Mouse (Mus musculus) NIH3T3 (cell line): ENCODE measurements around the gene Ube2i.

Experiments
- DNase-seq: peaks from one replicate; pipeline ENCODE4 v3.0.0-alpha.2; 2012; ENCODE audit warnings: low read depth

Ube2i gene

GRCm38 (mm10) chr17:25274571-25275346, at the start of gene Ube2i:
Ube2i (minus strand) TSS chr17:25274622.
- no peak for DNase-seq

DNA sequence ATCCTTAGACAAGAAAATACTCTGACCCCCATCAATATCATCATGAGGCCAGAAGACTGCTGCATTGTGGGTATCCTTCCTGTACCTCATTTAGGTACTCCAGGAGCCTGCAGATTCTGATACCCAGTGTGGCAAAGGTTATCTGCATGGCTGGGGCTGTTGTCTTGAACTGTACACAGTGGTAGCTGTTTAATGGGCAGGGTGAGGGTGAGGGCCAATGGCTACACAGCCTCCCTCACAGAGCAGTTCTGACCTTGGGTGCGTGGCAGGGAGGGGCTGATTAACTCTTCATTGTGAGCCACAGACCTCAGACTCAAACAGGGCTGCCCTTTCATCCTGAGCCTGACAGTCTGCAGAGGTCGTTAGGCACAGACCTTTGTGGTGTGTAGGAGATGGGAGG, 48.5 kb upstream of the Ube2i start:
- DNase-seq: no peak

GRCm38 (mm10) chr17:25320819-25321218, 46.4 kb upstream of the Ube2i start:
- DNase-seq: no peak

GRCm38 (mm10) chr17:25318354-25318753, 43.9 kb upstream of the Ube2i start, which contains the start of gene Prss29:
Prss29 (plus strand) TSS chr17:25318654.
- DNase-seq: no peak

DNA sequence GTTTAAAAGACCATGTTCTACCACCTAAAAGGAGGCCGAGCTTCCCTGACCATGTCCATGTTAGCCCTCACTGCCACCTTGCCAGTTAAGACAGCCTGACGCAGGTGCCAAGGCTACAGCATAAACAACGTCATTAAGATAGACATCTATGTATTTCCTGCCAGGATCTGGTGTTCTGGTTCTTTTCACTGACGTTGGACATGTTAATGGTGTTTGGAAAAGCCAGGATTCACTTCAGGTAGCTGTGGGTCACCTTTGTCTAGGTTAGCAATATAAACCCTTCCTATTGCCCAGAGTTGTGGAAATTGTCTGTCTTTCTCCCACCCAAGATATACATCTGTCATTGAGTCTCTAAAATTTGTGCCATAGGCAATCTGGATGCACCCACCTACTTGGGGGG, 33.9 kb upstream of the Ube2i start, which contains the start of gene Prss28:
Gene Prss28, plus strand, starts transcription at position 301 of the 400 bp plus-strand sequence.
- DNase-seq: no peak

DNA sequence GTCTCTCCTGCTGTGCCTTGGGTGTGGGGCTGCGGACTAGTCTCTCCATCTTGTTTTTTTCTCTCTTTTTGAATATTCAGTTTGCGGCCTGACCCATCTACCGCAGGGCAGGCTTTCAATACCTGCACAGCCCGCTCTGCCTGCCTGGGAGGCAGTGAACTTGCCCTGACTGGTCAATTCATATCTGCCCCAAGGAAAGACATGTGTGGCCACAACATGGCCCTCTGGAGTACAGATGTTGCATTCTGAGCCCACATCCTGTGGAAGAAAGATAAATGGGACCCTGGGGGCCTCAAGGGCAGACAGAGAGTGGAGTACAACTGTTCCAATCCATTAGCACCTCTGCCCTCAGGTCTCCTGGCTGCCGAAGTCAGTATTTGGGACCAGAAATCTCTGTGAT, 23.7 kb upstream of the Ube2i start, which contains the start of gene Prss34:
Gene Prss34, plus strand, starts transcription at position 301 of the 400 bp plus-strand sequence.
- DNase-seq: no peak

GRCm38 (mm10) chr17:25294111-25294510, 19.7 kb upstream of the Ube2i start:
- no peak for DNase-seq

GRCm38 (mm10) chr17:25293495-25293894, 19.1 kb upstream of the Ube2i start:
- no peak for DNase-seq

DNA sequence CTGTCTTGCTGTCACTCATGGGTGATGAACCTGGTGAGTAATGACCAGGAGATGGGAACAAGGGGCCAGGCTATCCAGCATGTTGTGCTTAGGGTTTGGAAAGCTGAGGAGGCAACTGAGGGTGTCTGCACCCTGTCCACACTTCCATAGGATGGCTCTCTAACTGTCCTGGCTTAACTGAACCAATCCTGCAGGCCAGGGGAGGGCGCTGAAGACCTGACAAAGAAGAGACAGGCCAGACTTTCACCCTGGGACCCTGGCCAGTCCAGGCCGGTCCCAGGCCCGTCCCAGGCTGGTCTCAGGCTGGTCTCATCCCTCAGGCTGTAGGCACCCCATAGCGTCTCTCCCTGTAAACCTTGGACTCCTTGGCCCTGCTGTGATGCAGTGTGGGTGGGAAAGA, 16.0 kb upstream of the Ube2i start:
- DNase-seq: no peak

- peak; percentile 77 for DNase-seq
Observed at GRCm38 (mm10) chr17:25288842-25289241, 14.4 kb upstream of the Ube2i start.

DNA sequence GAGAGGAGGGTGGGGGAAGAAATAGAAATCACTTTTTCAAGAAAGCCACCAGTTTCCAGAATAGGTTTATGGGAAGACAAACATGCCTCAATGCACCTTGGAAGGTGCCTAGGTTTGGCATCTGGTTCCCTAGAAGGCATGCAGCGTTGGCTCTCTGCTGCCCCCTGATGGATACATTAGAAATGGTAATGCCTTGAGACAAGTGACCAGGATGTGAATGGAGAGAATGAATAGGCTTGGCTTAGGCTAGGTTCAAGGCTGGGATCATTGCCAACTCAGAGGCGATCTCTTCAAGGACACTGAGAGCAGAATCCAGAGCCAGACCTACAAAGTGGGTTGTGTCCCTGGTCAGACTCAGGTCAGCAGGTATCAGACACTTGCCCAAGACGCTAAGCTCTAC, 10.6 kb upstream of the Ube2i start:
- peak; percentile 87 for DNase-seq

- peak; percentile 28 for DNase-seq
Observed at GRCm38 (mm10) chr17:25282133-25282532, 7.7 kb upstream of the Ube2i start.

- DNase-seq: no peak
Observed at GRCm38 (mm10) chr17:25275833-25276232, 1.4 kb upstream of the Ube2i start.

- peak; percentile 98 for DNase-seq
Observed at GRCm38 (mm10) chr17:25273706-25274501, 518 bp downstream of the Ube2i start.

DNA sequence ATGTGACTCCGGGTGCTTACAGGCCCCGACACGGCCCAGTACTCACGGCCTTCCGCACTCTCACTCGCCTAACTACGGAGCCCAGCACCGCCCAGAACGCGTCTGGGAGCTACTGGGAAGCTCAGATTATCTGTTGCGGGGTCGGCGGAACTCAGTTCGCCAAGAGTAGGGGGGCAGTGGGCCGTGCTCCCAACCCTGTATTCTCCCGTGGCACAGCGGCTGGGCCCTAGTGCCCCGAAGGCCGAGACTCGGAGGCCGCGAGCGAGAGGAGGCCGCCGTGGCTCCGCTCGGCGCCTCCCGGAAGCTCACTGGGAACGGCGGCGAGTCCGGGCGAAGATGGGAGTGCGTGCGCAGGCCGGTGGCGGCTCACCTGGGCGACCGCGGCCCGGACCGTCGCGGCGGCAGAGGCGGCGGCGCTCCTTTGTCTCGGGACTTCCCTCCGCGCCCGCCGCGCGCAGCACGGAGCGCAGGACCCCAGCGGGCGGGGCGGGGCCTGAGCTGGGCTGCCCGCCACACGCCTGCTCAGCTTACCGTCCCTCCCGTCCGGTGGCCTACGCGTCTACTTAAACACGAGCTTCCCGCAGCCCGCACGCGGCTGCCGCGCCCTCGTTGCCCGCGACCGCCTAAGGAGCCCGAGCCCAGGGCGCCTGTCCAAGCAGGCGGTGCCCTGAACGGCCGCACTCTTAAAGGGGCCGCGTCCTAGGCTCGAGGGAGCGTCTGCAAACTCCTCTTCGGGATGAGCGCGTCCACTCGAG, 1.3 kb downstream of the Ube2i start:
- DNase-seq: peak; percentile 95

GRCm38 (mm10) chr17:25272326-25272725, 2.1 kb downstream of the Ube2i start:
- DNase-seq: peak; percentile 52

- DNase-seq: no peak
Observed at GRCm38 (mm10) chr17:25270795-25271335, 3.6 kb downstream of the Ube2i start.

DNA sequence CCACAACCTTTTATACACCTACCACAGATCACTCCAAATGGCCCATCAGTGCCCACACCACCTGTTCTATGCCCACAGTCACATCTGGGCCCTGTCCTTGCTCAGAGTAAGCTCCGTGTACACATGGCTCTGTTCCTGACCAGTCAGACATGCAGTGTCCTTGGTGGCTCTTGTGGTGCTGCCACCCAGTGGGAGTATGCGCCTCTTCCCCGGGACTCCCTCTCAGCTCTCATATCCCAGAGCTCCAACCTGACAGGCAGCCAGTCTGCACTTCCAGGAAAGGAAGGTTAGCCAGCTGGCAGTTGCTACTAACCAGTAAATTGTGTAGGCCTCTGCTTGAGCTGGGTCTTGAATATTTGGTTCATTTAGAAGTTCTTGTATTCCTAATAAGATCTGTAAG, 10.0 kb downstream of the Ube2i start:
- peak; percentile 36 for DNase-seq

- peak; percentile 31 for DNase-seq
Observed at GRCm38 (mm10) chr17:25257804-25258261, 16.6 kb downstream of the Ube2i start.

GRCm38 (mm10) chr17:25256140-25256754, 18.2 kb downstream of the Ube2i start, which contains the start of gene Baiap3:
Baiap3 (minus strand) TSS chr17:25256364.
- DNase-seq: no peak

DNA sequence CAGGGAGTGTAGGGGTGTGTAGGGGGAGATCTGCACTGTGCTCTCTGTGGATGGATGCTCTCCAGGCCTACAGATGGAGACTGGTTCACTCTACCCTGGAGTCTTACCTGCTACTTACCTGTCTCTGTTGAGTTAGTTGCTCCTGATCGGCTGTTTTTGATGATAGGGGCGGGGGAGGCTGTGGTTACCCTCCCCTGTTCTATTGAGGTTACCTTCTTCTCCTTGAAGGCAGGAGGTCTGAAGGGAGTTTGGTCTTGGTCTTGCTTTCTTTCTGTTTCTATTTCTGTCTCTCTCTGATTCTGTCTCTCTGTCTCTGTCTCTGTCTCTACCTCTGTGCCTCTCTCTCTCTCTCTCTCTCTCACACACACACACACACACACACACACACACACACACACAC, 19.3 kb downstream of the Ube2i start:
- no peak for DNase-seq
